Mouse (Mus musculus) liver, embryonic 16.5 days (tissue): Measurements from ENCODE around the gene Ndufc2. TPM values are rescaled to one million over a fixed set of nuclear protein-coding genes. Genes with fewer than 3 reads are reported as not detected.

Experiments used
- ATAC-seq: fragments of 200-750 bp; cut with Nextera tagmentation; 2 replicates; pipeline ENCODE4 v1.8.0; 2017; ENCODE audit warnings: low read depth, mild to moderate bottlenecking, moderate number of reproducible peaks, moderate library complexity
- H3K27ac ChIP-seq: fragments of 300-500 bp; sonication (generic); 2 replicates; pipeline ENCODE4 v1.5.1; 2014; ENCODE audit warnings: mild to moderate bottlenecking, low read length
- H3K27me3 ChIP-seq: fragments of 300-500 bp; sonication (generic); 2 replicates; pipeline ENCODE4 v1.6.1; 2014; ENCODE audit warnings: low read depth, low read length, mixed read lengths; ENCODE audit not compliant: control insufficient read depth, insufficient read depth
- H3K36me3 ChIP-seq: fragments of 300-500 bp; sonication (generic); 2 replicates; pipeline ENCODE4 v1.6.1; 2014; ENCODE audit warnings: mild to moderate bottlenecking; ENCODE audit not compliant: control insufficient read depth, insufficient read depth
- H3K4me1 ChIP-seq: fragments of 300-500 bp; sonication (generic); 2 replicates; pipeline ENCODE4 v1.6.1; 2014; ENCODE audit warnings: low read depth, low read length, mixed read lengths; ENCODE audit not compliant: control insufficient read depth
- H3K4me2 ChIP-seq: fragments of 300-500 bp; sonication (generic); 2 replicates; pipeline ENCODE4 v1.6.1; 2014; ENCODE audit warnings: low read depth, low read length, mixed read lengths
- H3K4me3 ChIP-seq: fragments of 300-500 bp; sonication (generic); 2 replicates; pipeline ENCODE4 v1.5.1; 2014; ENCODE audit warnings: low read depth, mild to moderate bottlenecking, low read length
- H3K9ac ChIP-seq: fragments of 300-500 bp; sonication (generic); 2 replicates; pipeline ENCODE4 v1.6.1; 2014; ENCODE audit warnings: low read depth, low read length
- H3K9me3 ChIP-seq: fragments of 300-500 bp; sonication (generic); replicated peaks from 2 replicates; pipeline ENCODE4 v1.6.1; 2016; ENCODE audit warnings: low read length; ENCODE audit not compliant: control insufficient read depth
- WGBS: fragments of 180-500 bp; shearing (Covaris S2); extraction: QIAGEN DNeasy Blood & Tissue Kit; methylation state at CpG from one replicate; pipeline ENCODE4 v1.1.7; 2014; ENCODE audit not compliant: insufficient replicate concordance; 5-methylcytosine and 5-hydroxymethylcytosine counted together
- polyA plus RNA-seq: library from polyadenylated mRNA; unstranded; fragments of >200 nt; fragmentation: Nextera tagmentation; extraction: Ambion mirVana; gene quantifications from 2 replicates; pipeline ENCODE4 v1.2.1, GENCODE M21; 2015

The Ndufc2 gene
- polyA plus RNA-seq, result 144 and 171 TPM in 2 replicates

GRCm38 (mm10) chr7:97399960-97400715 lies at the start of gene Ndufc2:
Gene Ndufc2 (plus strand): TSS chr7:97400003.
- under 1% methylated on average over 54 of the region's 54 CpGs for whole genome bisulfite sequencing
- H3K4me1 ChIP-seq, result peaks cover 15% of the 10 kb centered on the region
- peak; percentile 88 for ATAC-seq
- no peaks in the 10 kb centered on the region for H3K27me3 ChIP-seq
- H3K27ac ChIP-seq, result peak within 1 kb of the TSS; percentile 77
- no peaks in the 10 kb centered on the region for H3K36me3 ChIP-seq
- H3K4me2 ChIP-seq, result peak within 1 kb of the TSS; percentile 73
- H3K4me3 ChIP-seq, result peak within 1 kb of the TSS; percentile 89
- peak within 1 kb of the TSS; percentile 94 for H3K9ac ChIP-seq
- no peaks in the 10 kb centered on the region for H3K9me3 ChIP-seq

- Histone ChIP-seq H3K27me3 (no peaks in the 10 kb centered on the region), H3K9me3 (no peaks in the 10 kb centered on the region), H3K4me3 (no peak overlapping the region), H3K4me1 (peaks cover 4% of the 10 kb centered on the region; the same call in 1 of the 2 replicates), H3K9ac (no peak overlapping the region), H3K27ac (no peak overlapping the region), H3K36me3 (no peaks in the 10 kb centered on the region), H3K4me2 (no peak overlapping the region)
- ATAC-seq, result no peak
- WGBS, result 73% methylated on average over 5 of the region's 5 CpGs
Observed at GRCm38 (mm10) chr7:97350891-97351290, 48.9 kb upstream of the Ndufc2 start.

GRCm38 (mm10) chr7:97351792-97352513 lies 47.9 kb upstream of the Ndufc2 start:
- H3K27ac ChIP-seq, result no peak overlapping the region
- WGBS, result 61% methylated on average over 11 of the region's 11 CpGs
- H3K4me3 ChIP-seq, result no peak overlapping the region
- H3K36me3 ChIP-seq, result no peaks in the 10 kb centered on the region
- no peak overlapping the region for H3K9ac ChIP-seq
- H3K4me2 ChIP-seq, result no peak overlapping the region
- no peaks in the 10 kb centered on the region for H3K9me3 ChIP-seq
- peaks cover 4% of the 10 kb centered on the region; the same call in 1 of the 2 replicates for H3K4me1 ChIP-seq
- ATAC-seq, result no peak
- no peaks in the 10 kb centered on the region for H3K27me3 ChIP-seq

- H3K9me3 ChIP-seq, result no peaks in the 10 kb centered on the region
- no peak overlapping the region for H3K27ac ChIP-seq
- H3K4me1 ChIP-seq, result peaks cover 4% of the 10 kb centered on the region; the same call in 1 of the 2 replicates
- 62% methylated on average over 6 of the region's 6 CpGs for WGBS
- no peaks in the 10 kb centered on the region for H3K27me3 ChIP-seq
- ATAC-seq, result no peak
- H3K4me3 ChIP-seq, result no peak overlapping the region
- H3K4me2 ChIP-seq, result no peak overlapping the region
- no peaks in the 10 kb centered on the region for H3K36me3 ChIP-seq
- no peak overlapping the region for H3K9ac ChIP-seq
Observed at GRCm38 (mm10) chr7:97353356-97353755, 46.4 kb upstream of the Ndufc2 start.

GRCm38 (mm10) chr7:97355068-97355841 lies 44.5 kb upstream of the Ndufc2 start:
- Histone ChIP-seq H3K4me3 (no peak overlapping the region), H3K36me3 (no peaks in the 10 kb centered on the region), H3K9me3 (no peaks in the 10 kb centered on the region), H3K4me1 (peaks cover 4% of the 10 kb centered on the region; the same call in 1 of the 2 replicates), H3K27ac (no peak overlapping the region), H3K9ac (no peak overlapping the region), H3K27me3 (no peaks in the 10 kb centered on the region), H3K4me2 (no peak overlapping the region)
- 40% methylated on average over 13 of the region's 13 CpGs for WGBS
- ATAC-seq, result no peak

GRCm38 (mm10) chr7:97356253-97356652 lies 43.5 kb upstream of the Ndufc2 start:
- ATAC-seq, result no peak
- H3K27ac ChIP-seq, result no peak overlapping the region

GRCm38 (mm10) chr7:97356875-97357276 lies 42.9 kb upstream of the Ndufc2 start:
- H3K9me3 ChIP-seq, result no peaks in the 10 kb centered on the region
- no peak overlapping the region for H3K4me3 ChIP-seq
- H3K9ac ChIP-seq, result no peak overlapping the region
- no peaks in the 10 kb centered on the region for H3K27me3 ChIP-seq
- WGBS, result 56% methylated on average over 5 of the region's 5 CpGs
- no peak for ATAC-seq
- H3K4me1 ChIP-seq, result peaks cover 4% of the 10 kb centered on the region; the same call in 1 of the 2 replicates
- H3K27ac ChIP-seq, result no peak overlapping the region
- H3K36me3 ChIP-seq, result no peaks in the 10 kb centered on the region
- H3K4me2 ChIP-seq, result no peak overlapping the region

More at GRCm38 (mm10) chr7:97356253-97356652, 43.5 kb upstream of the Ndufc2 start:
- Histone ChIP-seq H3K36me3 (no peaks in the 10 kb centered on the region), H3K4me3 (no peak overlapping the region), H3K9ac (no peak overlapping the region), H3K27me3 (no peaks in the 10 kb centered on the region), H3K4me1 (peaks cover 4% of the 10 kb centered on the region; the same call in 1 of the 2 replicates), H3K9me3 (no peaks in the 10 kb centered on the region), H3K4me2 (no peak overlapping the region)
- 55% methylated on average over 5 of the region's 5 CpGs for WGBS

GRCm38 (mm10) chr7:97357840-97358239 lies 42.0 kb upstream of the Ndufc2 start:
- H3K27ac ChIP-seq, result no peak overlapping the region
- no peaks in the 10 kb centered on the region for H3K27me3 ChIP-seq
- H3K9me3 ChIP-seq, result no peaks in the 10 kb centered on the region
- no peak overlapping the region for H3K4me2 ChIP-seq
- no peaks in the 10 kb centered on the region for H3K36me3 ChIP-seq
- no peak overlapping the region for H3K9ac ChIP-seq
- H3K4me3 ChIP-seq, result no peak overlapping the region
- ATAC-seq, result no peak
- 34% methylated on average over 3 of the region's 3 CpGs for WGBS
- H3K4me1 ChIP-seq, result peaks cover 4% of the 10 kb centered on the region; the same call in 1 of the 2 replicates
